Mouse (Mus musculus): Measurements from ENCODE around the gene Sptan1.

DNA sequence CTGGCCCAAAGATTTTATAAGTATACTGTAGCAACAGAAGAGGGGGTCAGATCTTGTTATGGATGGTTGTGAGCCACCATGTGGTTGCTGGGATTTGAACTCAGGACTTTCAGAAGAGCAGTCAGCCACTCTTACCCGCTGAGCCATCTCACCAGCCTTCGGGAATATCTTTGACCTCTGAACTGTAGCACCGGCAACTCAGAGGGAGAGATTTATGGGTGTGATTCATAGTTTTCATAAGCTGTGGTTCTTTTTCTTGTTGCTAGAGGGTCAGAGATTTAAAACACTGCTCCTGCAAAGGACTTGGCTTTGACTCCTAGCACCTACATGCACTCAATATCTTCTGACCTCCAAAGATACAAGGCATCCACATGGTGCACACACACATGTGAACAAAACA, 110.3 kb downstream of the Sptan1 start:
- TF ChIP-seq CTCF (IDR thresholded peaks at IDR 0.05; ENCODE audit: borderline replicate concordance, insufficient read depth, low read depth, low read length) (no peak), POLR2A (IDR thresholded peaks at IDR 0.05; ENCODE audit: borderline replicate concordance, insufficient read depth, low read length) (no peak)
